Mouse (Mus musculus): ENCODE measurements around the gene Lpar3.

GRCm38 (mm10) chr3:146196301-146196700, 24.5 kb upstream of the Lpar3 start:
- TF ChIP-seq POLR2A (IDR thresholded peaks at IDR 0.05; ENCODE audit: insufficient read depth, low read depth, low read length) (no peak), EP300 (IDR thresholded peaks at IDR 0.05; ENCODE audit: insufficient read depth, low read depth, low read length) (no peak)

Data from heart, adult 2 months (tissue).